Mouse (Mus musculus) MN1 (cell line): Measurements from ENCODE around the gene Gale.
A peak's percentile ranks its signal among the peaks of the same experiment; 100 is the strongest.
"Not testable (repeated sequence)": the region's sequence is repeated elsewhere in the genome, so short reads cannot be mapped to it uniquely, and the experiment has no call there.

Experiments
- DNase-seq: peaks from one replicate; pipeline ENCODE4 v3.0.0-alpha.2; 2016; ENCODE audit warnings: low spot score

The Gale gene

GRCm38 (mm10) chr4:135963457-135964193 is at the start of gene Gale:
Gene Gale, plus strand, starts transcription at chr4:135963727.
- peak; percentile 97 for DNase-seq

- DNase-seq = no peak
Observed at GRCm38 (mm10) chr4:135918635-135919279, 44.8 kb upstream of the Gale start.

GRCm38 (mm10) chr4:135919280-135919639 is 44.3 kb upstream of the Gale start:
- no peak for DNase-seq

GRCm38 (mm10) chr4:135920304-135921241 is 43.0 kb upstream of the Gale start, which contains the start of gene Fuca1:
Gene Fuca1, plus strand, starts transcription at chr4:135920735.
- DNase-seq = peak; percentile 99

- DNase-seq = peak; percentile 75
Observed at GRCm38 (mm10) chr4:135921257-135922120, 42.0 kb upstream of the Gale start.

DNA sequence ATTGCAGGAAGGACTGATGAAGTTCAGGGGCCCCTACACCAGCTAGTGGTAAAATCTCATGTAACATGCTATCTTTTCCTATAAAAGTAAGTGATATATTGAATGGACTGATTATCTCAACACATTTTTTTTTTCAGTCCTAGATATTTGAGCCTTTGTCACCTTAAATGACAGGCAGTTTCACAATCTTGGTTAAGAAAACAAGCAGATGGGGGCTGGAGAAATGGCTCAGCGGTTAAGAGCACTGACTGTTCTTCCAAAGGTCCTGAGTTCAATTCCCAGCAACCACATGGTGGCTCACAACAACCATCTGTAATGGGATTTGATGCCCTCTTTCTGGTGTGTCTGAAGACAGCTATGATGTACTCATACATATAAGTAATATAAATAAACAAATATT is 41.3 kb upstream of the Gale start:
- DNase-seq = no peak

- no peak for DNase-seq
Observed at GRCm38 (mm10) chr4:135924418-135924817, 39.1 kb upstream of the Gale start.

GRCm38 (mm10) chr4:135925341-135925740 is 38.2 kb upstream of the Gale start:
- DNase-seq = peak; percentile 51

- no peak for DNase-seq
Observed at GRCm38 (mm10) chr4:135926195-135926808, 37.2 kb upstream of the Gale start.

GRCm38 (mm10) chr4:135926861-135927260 is 36.7 kb upstream of the Gale start:
- DNase-seq = no peak

DNA sequence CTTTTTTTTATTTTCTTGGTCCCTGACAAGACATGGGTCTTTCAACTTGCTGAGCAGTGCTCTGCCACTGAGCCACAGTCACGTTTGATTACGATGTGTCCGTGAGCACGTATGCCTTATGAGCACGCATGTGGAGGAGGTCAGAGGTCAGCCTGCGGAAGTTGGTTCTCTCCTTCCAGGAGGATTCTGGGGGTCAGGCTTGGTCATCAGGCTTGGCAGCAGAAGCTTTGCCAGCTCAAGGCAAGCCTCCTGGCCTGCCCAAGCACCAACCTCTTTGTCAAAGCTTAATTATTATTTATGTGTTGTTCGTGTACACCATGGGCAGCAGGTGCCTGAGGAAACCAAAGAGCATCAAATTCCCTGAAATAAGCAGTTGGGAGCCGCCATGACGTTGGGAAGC is 35.2 kb upstream of the Gale start:
- DNase-seq = no peak

DNA sequence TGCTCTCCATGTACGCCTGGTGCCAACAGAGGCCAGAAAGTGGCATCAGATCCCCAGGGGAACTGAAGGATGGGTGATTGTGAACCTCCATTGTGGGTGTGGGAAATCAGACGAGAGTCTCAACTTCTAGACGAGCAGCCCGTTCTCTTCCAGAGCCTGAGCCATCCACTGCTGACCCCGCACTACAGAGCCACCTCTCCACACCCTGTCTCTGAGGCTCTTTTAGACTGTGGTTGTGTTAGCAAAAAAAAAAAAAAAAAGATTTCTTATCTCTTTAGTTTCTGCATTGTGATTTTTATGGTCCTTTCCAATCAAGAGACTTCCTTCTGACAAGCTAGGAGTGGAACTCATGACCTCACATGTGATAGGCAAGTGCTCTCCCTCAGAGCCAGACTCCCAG is 34.1 kb upstream of the Gale start:
- DNase-seq = no peak

- no peak for DNase-seq
Observed at GRCm38 (mm10) chr4:135929828-135930227, 33.7 kb upstream of the Gale start.

GRCm38 (mm10) chr4:135930239-135930638 is 33.3 kb upstream of the Gale start:
- DNase-seq = no peak

GRCm38 (mm10) chr4:135931832-135932231 is 31.7 kb upstream of the Gale start:
- DNase-seq = peak; percentile 56

- DNase-seq = no peak
Observed at GRCm38 (mm10) chr4:135934708-135935500, 28.6 kb upstream of the Gale start.

DNA sequence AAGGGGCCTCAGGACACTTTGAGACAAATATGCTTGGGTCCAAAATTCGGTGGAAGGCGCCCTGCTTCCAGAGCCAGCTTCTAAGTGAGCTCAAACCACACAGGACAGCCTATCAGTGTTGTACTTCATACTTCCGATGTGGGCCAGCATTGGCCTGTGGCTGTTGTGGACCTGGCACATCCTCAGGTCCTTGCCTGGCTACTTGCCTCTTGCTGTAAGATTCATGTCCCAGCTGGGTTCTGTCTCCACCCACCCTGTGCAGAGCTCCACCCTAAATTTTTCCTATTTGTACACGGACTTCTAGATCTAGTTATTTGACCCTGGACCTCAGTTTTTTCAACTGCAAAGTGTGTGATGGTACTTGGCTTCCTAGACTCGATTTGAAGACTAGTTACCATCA is 28.0 kb upstream of the Gale start:
- no peak for DNase-seq

DNA sequence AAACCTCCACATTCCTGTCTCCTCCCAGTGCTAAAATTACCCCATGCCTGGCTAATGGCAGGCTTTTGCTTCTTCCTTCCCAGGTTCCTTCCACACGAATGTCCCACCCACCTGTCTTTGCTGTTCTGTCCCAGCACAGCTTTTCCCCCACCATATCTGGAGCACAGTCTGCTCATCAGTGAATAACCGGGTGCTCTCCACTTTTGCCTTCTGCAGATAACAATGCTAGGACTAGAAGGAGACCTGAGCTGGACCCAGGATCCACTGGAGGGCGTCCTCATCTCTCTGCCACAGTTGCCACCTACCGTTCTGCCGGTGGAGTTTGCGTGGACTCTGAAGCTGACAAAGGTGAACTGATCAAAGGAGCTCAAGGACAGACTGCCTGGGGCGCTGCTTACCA is 24.7 kb upstream of the Gale start:
- DNase-seq = no peak

DNA sequence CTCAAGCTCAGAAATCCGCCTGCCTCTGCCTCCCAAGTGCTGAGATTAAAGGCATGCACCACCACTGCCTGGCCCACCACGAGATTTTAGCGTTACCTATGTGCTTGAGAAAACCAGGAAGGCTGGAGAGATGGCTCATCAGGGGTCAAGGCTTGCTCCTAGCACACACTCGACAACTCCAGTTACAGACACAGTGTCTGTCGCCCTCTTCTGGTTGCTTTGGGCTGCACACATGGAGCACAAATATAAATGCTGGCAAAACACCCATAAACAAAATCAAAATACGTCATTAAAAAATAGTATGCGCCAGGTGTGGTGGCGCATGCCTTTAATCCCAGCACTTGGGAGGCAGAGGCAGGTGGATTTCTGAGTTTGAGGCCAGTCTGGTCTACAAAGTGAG is 22.5 kb upstream of the Gale start:
- DNase-seq = not testable (repeated sequence)

DNA sequence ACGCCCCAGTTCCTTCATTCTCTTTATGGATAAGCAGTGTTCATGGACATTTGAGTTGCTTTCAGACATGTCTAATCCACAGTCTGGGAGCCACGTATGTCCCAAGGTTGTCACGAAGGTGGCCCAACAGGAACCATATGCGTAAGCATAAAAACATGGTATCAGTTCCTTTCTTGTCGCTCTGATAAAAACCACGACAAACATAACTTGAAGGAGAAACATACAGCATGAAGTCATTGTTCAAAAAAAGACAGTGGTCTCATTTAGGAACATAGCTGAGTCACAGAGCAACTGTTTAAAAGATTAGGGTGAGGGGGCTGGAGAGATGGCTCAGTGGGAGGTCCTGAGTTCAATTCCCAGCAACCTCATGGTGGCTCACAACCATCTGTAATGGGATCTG is 21.3 kb upstream of the Gale start:
- no peak for DNase-seq
